10 mouse cellular contexts compared by ENCODE assay signal in the genomic region with DNA sequence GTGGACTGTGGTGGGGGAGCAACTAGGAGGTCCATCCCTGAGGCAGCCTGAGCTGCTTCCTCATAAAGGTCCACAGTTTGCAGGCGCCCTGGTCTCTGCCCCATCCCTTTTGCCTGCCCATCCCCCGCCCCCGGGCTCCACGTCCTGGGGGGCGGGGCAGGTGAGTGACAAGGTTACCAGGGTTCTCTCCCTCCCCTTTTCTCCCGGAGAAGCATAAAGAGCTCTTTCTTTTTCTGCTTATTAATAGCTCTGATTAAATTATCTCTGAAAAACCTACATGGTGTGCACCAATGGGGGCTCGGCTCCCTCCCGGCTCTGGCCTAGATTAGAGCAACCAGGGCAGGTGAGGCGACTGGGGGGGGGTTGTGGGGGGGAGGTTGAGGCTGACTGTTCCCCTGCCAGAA. TPM values are rescaled to one million over a fixed set of nuclear protein-coding genes. Genes with fewer than 3 reads are reported as not detected.
DNase-seq lines count a peak whose midpoint lies in the region; ATAC-seq lines count a peak whose summit lies in the region.
"Had no signal": no experiment of that assay in that cellular context is flagged by ENCODE, and none has a peak within 500 bp of the region (broad histone marks: within the 10 kb centered on the region; RNA-seq: fewer than 3 reads in every experiment).

No protein-coding gene starts in this region.

- peak overlapping the region; percentile 34; the same call in 1 of the 2 replicates for H3K9ac ChIP-seq in heart, embryonic 14.5 days (ENCODE audit: low read length)
- no peak overlapping the region for H3K9ac ChIP-seq in limb, embryonic 12.5 days (replicated peaks)
- H3K9ac ChIP-seq: limb, embryonic 15.5 days; neural tube, embryonic 13.5 days had no signal

- no peaks in the 10 kb centered on the region for H3K36me3 ChIP-seq in heart, embryonic 14.5 days (ENCODE audit: control insufficient read depth, insufficient read depth, low read length)
- no peaks in the 10 kb centered on the region for H3K36me3 ChIP-seq in limb, embryonic 12.5 days
- H3K36me3 ChIP-seq: limb, embryonic 15.5 days; neural tube, embryonic 13.5 days had no signal

- peak overlapping the region; percentile 47 for H3K4me2 ChIP-seq in heart, embryonic 14.5 days (ENCODE audit: low read length)
- H3K4me2 ChIP-seq in limb, embryonic 12.5 days: peak overlapping the region; percentile 23
- H3K4me2 ChIP-seq: limb, embryonic 15.5 days; neural tube, embryonic 13.5 days had no signal

- no peaks in the 10 kb centered on the region for H3K27me3 ChIP-seq in heart, embryonic 14.5 days (ENCODE audit: control insufficient read depth, insufficient read depth, low read length)
- peaks cover 9% of the 10 kb centered on the region; the same call in 1 of the 2 replicates for H3K27me3 ChIP-seq in limb, embryonic 12.5 days
- H3K27me3 ChIP-seq: limb, embryonic 15.5 days; neural tube, embryonic 13.5 days had no signal

- peaks cover 9% of the 10 kb centered on the region for H3K9me3 ChIP-seq in heart, embryonic 14.5 days (ENCODE audit: control insufficient read depth, low read length)
- peaks cover 11% of the 10 kb centered on the region; the same call in 1 of the 2 replicates for H3K9me3 ChIP-seq in limb, embryonic 12.5 days
- H3K9me3 ChIP-seq: limb, embryonic 15.5 days had no signal

- peaks cover 12 to 19% of the 10 kb centered on the region in 2 experiments; a peak in 3 of 4 replicates for H3K4me1 ChIP-seq in heart, embryonic 14.5 days (ENCODE audit: control insufficient read depth in 2 of 2, insufficient read depth in 2 of 2, low read length in 2 of 2)
- H3K4me1 ChIP-seq in limb, embryonic 12.5 days (replicated peaks): peaks cover 41% of the 10 kb centered on the region

- no peak for DNase-seq in heart, adult 9 months (ENCODE audit: low spot score in 2 of 2)
- DNase-seq in CD4-positive helper T cell, adult 2 months (ENCODE audit: low read depth, low spot score): peak; percentile 40
- peak; percentile 63 for DNase-seq in ZHBTc4 (ENCODE audit: low read depth, low spot score)
- no peak for DNase-seq in cerebellum, postnatal 25 days
- DNase-seq in cerebellum, adult 9-10 months: no peak
- DNase-seq in layer of hippocampus, adult 9-10 months (ENCODE audit: low spot score): no peak

- no peak for ATAC-seq in heart, embryonic 14.5 days (ENCODE audit: insufficient number of reproducible peaks, insufficient read depth, low FRiP score, low read depth)
- ATAC-seq in limb, embryonic 12.5 days (ENCODE audit: insufficient number of reproducible peaks, insufficient read depth, low FRiP score, low TSS enrichment, low read depth): 0 out of 2 replicates have a peak, but pooled peaks have one; percentile 6

- 11% methylated on average over 9 of the region's 9 CpGs for WGBS in heart, embryonic 14.5 days
- WGBS in limb, embryonic 12.5 days: 18% methylated on average over 9 of the region's 9 CpGs

- H3K27ac ChIP-seq in heart, embryonic 14.5 days (replicated peaks in 1 of 2; ENCODE audit: control insufficient read depth in 1 of 2, insufficient read depth in 1 of 2, low read depth in 2 of 2, low read length in 2 of 2): no peak overlapping the region
- H3K27ac ChIP-seq in limb, embryonic 12.5 days: no peak overlapping the region
- H3K27ac ChIP-seq: limb, embryonic 15.5 days; neural tube, embryonic 13.5 days had no signal

- H3K4me3 ChIP-seq in heart, embryonic 14.5 days (ENCODE audit: control insufficient read depth in 1 of 2, insufficient read depth in 1 of 2, low read depth in 1 of 2, low read length in 2 of 2): peak overlapping the region in 1 of 2 experiments; percentile 9; a peak in 2 of 4 replicates
- H3K4me3 ChIP-seq in limb, embryonic 12.5 days (replicated peaks): no peak overlapping the region
- H3K4me3 ChIP-seq: limb, embryonic 15.5 days; neural tube, embryonic 13.5 days had no signal

RNA-seq across cellular contexts. Expression of gene Fam222a, which starts 7.3 kb away (rescaled TPM):
- 0.65 and 0.96 TPM in 2 replicates for polyA plus RNA-seq in heart, embryonic 14.5 days (2014; fragmentation: Nextera tagmentation; extraction: Ambion mirVana)
- 1.7 and 2.1 TPM in 2 replicates for polyA plus RNA-seq in limb, embryonic 12.5 days (2016; fragmentation: Nextera tagmentation; extraction: Ambion mirVana)

Comparison
In these comparisons a context has a peak if more than half of its experiments do, and no peak if none do; other contexts are left out.
1. DNase-seq: peak in CD4-positive helper T cell, adult 2 months (single experiment) and ZHBTc4 (single experiment); none in heart, adult 9 months (0 of 2), cerebellum, postnatal 25 days (0 of 2), cerebellum, adult 9-10 months (single experiment) and layer of hippocampus, adult 9-10 months (single experiment).